Mouse (Mus musculus): ENCODE measurements around the gene Jade2. TPM values are rescaled to one million over a fixed set of nuclear protein-coding genes. Genes with fewer than 3 reads are reported as not detected.

Jade2 gene
- polyA plus RNA-seq, 1 experiment from 2014 or later = 1.6 TPM

GRCm38 (mm10) chr11:51852091-51852521 lies 5.3 kb downstream of the Jade2 start:
- no peaks in the 10 kb centered on the region for H3K9me3 ChIP-seq (replicated peaks; ENCODE audit: control insufficient read depth, low read length)
- H3K9ac ChIP-seq (ENCODE audit: low read length) = no peak overlapping the region
- no peaks in the 10 kb centered on the region for H3K36me3 ChIP-seq (ENCODE audit: control insufficient read depth, insufficient read depth)
- no peak overlapping the region for H3K27ac ChIP-seq (ENCODE audit: low read length)
- peaks cover 17% of the 10 kb centered on the region for H3K4me1 ChIP-seq (ENCODE audit: control insufficient read depth, insufficient read depth, low read length)
- H3K27me3 ChIP-seq (ENCODE audit: control insufficient read depth, insufficient read depth, low read length) = no peaks in the 10 kb centered on the region; the same call in 1 of the 2 replicates
- no peak overlapping the region for H3K4me3 ChIP-seq (ENCODE audit: low read length)
- ATAC-seq (replicated peaks; ENCODE audit: extremely low read depth, insufficient read depth, low FRiP score) = no peak
- H3K4me2 ChIP-seq (ENCODE audit: low read depth, low read length) = no peak overlapping the region
- WGBS = 76% methylated on average over 7 of the region's 7 CpGs

GRCm38 (mm10) chr11:51850741-51851330 lies 6.6 kb downstream of the Jade2 start:
- Histone ChIP-seq H3K27me3 (ENCODE audit: control insufficient read depth, insufficient read depth, low read length) (no peaks in the 10 kb centered on the region; the same call in 1 of the 2 replicates), H3K36me3 (ENCODE audit: control insufficient read depth, insufficient read depth) (no peaks in the 10 kb centered on the region), H3K4me1 (ENCODE audit: control insufficient read depth, insufficient read depth, low read length) (peaks cover 14% of the 10 kb centered on the region), H3K9me3 (replicated peaks; ENCODE audit: control insufficient read depth, low read length) (no peaks in the 10 kb centered on the region), H3K4me3 (ENCODE audit: low read length) (no peak overlapping the region), H3K4me2 (ENCODE audit: low read depth, low read length) (no peak overlapping the region), H3K9ac (ENCODE audit: low read length) (no peak overlapping the region), H3K27ac (ENCODE audit: low read length) (no peak overlapping the region)
- WGBS = 80% methylated on average over 11 of the region's 11 CpGs
- ATAC-seq (replicated peaks; ENCODE audit: extremely low read depth, insufficient read depth, low FRiP score) = no peak

GRCm38 (mm10) chr11:51848324-51848723 lies 9.1 kb downstream of the Jade2 start:
- no peak overlapping the region for H3K9ac ChIP-seq (ENCODE audit: low read length)
- no peak for ATAC-seq (replicated peaks; ENCODE audit: extremely low read depth, insufficient read depth, low FRiP score)
- no peaks in the 10 kb centered on the region for H3K9me3 ChIP-seq (replicated peaks; ENCODE audit: control insufficient read depth, low read length)
- no peak overlapping the region for H3K4me3 ChIP-seq (ENCODE audit: low read length)
- H3K4me2 ChIP-seq (ENCODE audit: low read depth, low read length) = no peak overlapping the region
- no peaks in the 10 kb centered on the region for H3K36me3 ChIP-seq (ENCODE audit: control insufficient read depth, insufficient read depth)
- H3K27ac ChIP-seq (ENCODE audit: low read length) = no peak overlapping the region
- WGBS = 76% methylated on average over 3 of the region's 3 CpGs
- H3K27me3 ChIP-seq (ENCODE audit: control insufficient read depth, insufficient read depth, low read length) = no peaks in the 10 kb centered on the region
- H3K4me1 ChIP-seq (ENCODE audit: control insufficient read depth, insufficient read depth, low read length) = 0 out of 2 replicates have a peak, but pooled peaks cover 7% of the 10 kb centered on the region

- no peaks in the 10 kb centered on the region for H3K9me3 ChIP-seq (replicated peaks; ENCODE audit: control insufficient read depth, low read length)
- no peak overlapping the region for H3K4me3 ChIP-seq (ENCODE audit: low read length)
- H3K36me3 ChIP-seq (ENCODE audit: control insufficient read depth, insufficient read depth) = no peaks in the 10 kb centered on the region
- 0 out of 2 replicates have a peak, but pooled peaks cover 7% of the 10 kb centered on the region for H3K4me1 ChIP-seq (ENCODE audit: control insufficient read depth, insufficient read depth, low read length)
- H3K27ac ChIP-seq (ENCODE audit: low read length) = no peak overlapping the region
- H3K27me3 ChIP-seq (ENCODE audit: control insufficient read depth, insufficient read depth, low read length) = no peaks in the 10 kb centered on the region
- no peak overlapping the region for H3K9ac ChIP-seq (ENCODE audit: low read length)
- WGBS = 88% methylated on average over 1 of the region's 1 CpGs
- no peak overlapping the region for H3K4me2 ChIP-seq (ENCODE audit: low read depth, low read length)
- no peak for ATAC-seq (replicated peaks; ENCODE audit: extremely low read depth, insufficient read depth, low FRiP score)
Observed at GRCm38 (mm10) chr11:51847902-51848301, 9.6 kb downstream of the Jade2 start.

- H3K27me3 ChIP-seq (ENCODE audit: control insufficient read depth, insufficient read depth, low read length) = no peaks in the 10 kb centered on the region
- H3K4me1 ChIP-seq (ENCODE audit: control insufficient read depth, insufficient read depth, low read length) = 0 out of 2 replicates have a peak, but pooled peaks cover 2% of the 10 kb centered on the region
- no peak for ATAC-seq (replicated peaks; ENCODE audit: extremely low read depth, insufficient read depth, low FRiP score)
- no peak overlapping the region for H3K9ac ChIP-seq (ENCODE audit: low read length)
- H3K27ac ChIP-seq (ENCODE audit: low read length) = no peak overlapping the region
- no peak overlapping the region for H3K4me3 ChIP-seq (ENCODE audit: low read length)
- no peaks in the 10 kb centered on the region for H3K9me3 ChIP-seq (replicated peaks; ENCODE audit: control insufficient read depth, low read length)
- no peaks in the 10 kb centered on the region for H3K36me3 ChIP-seq (ENCODE audit: control insufficient read depth, insufficient read depth)
- WGBS = 87% methylated on average over 16 of the region's 16 CpGs
- no peak overlapping the region for H3K4me2 ChIP-seq (ENCODE audit: low read depth, low read length)
Observed at GRCm38 (mm10) chr11:51845981-51846883, 11.2 kb downstream of the Jade2 start.

GRCm38 (mm10) chr11:51844529-51845098 lies 12.8 kb downstream of the Jade2 start:
- Histone ChIP-seq H3K27ac (ENCODE audit: low read length) (no peak overlapping the region), H3K27me3 (ENCODE audit: control insufficient read depth, insufficient read depth, low read length) (no peaks in the 10 kb centered on the region), H3K9me3 (replicated peaks; ENCODE audit: control insufficient read depth, low read length) (no peaks in the 10 kb centered on the region), H3K4me1 (ENCODE audit: control insufficient read depth, insufficient read depth, low read length) (peaks cover 2% of the 10 kb centered on the region; the same call in 1 of the 2 replicates), H3K4me2 (ENCODE audit: low read depth, low read length) (no peak overlapping the region), H3K36me3 (ENCODE audit: control insufficient read depth, insufficient read depth) (no peaks in the 10 kb centered on the region), H3K9ac (ENCODE audit: low read length) (no peak overlapping the region), H3K4me3 (ENCODE audit: low read length) (no peak overlapping the region)
- 48% methylated on average over 10 of the region's 10 CpGs for WGBS
- no peak for ATAC-seq (replicated peaks; ENCODE audit: extremely low read depth, insufficient read depth, low FRiP score)

- Histone ChIP-seq H3K27me3 (ENCODE audit: control insufficient read depth, insufficient read depth, low read length) (no peaks in the 10 kb centered on the region), H3K4me3 (ENCODE audit: low read length) (no peak overlapping the region), H3K4me2 (ENCODE audit: low read depth, low read length) (no peak overlapping the region), H3K9me3 (replicated peaks; ENCODE audit: control insufficient read depth, low read length) (no peaks in the 10 kb centered on the region), H3K9ac (ENCODE audit: low read length) (no peak overlapping the region), H3K36me3 (ENCODE audit: control insufficient read depth, insufficient read depth) (no peaks in the 10 kb centered on the region), H3K4me1 (ENCODE audit: control insufficient read depth, insufficient read depth, low read length) (peaks cover 2% of the 10 kb centered on the region; the same call in 1 of the 2 replicates), H3K27ac (ENCODE audit: low read length) (no peak overlapping the region)
- no peak for ATAC-seq (replicated peaks; ENCODE audit: extremely low read depth, insufficient read depth, low FRiP score)
Observed at GRCm38 (mm10) chr11:51843898-51844297, 13.6 kb downstream of the Jade2 start.

- Histone ChIP-seq H3K36me3 (ENCODE audit: control insufficient read depth, insufficient read depth) (no peaks in the 10 kb centered on the region), H3K27me3 (ENCODE audit: control insufficient read depth, insufficient read depth, low read length) (no peaks in the 10 kb centered on the region), H3K4me2 (ENCODE audit: low read depth, low read length) (no peak overlapping the region), H3K4me3 (ENCODE audit: low read length) (no peak overlapping the region), H3K9ac (ENCODE audit: low read length) (no peak overlapping the region), H3K9me3 (replicated peaks; ENCODE audit: control insufficient read depth, low read length) (no peaks in the 10 kb centered on the region), H3K4me1 (ENCODE audit: control insufficient read depth, insufficient read depth, low read length) (peaks cover 2% of the 10 kb centered on the region; the same call in 1 of the 2 replicates), H3K27ac (ENCODE audit: low read length) (no peak overlapping the region)
- 86% methylated on average over 4 of the region's 4 CpGs for WGBS
- ATAC-seq (replicated peaks; ENCODE audit: extremely low read depth, insufficient read depth, low FRiP score) = no peak
Observed at GRCm38 (mm10) chr11:51843168-51843567, 14.3 kb downstream of the Jade2 start.

GRCm38 (mm10) chr11:51841149-51841548 lies 16.3 kb downstream of the Jade2 start:
- peaks cover 2% of the 10 kb centered on the region; the same call in 1 of the 2 replicates for H3K4me1 ChIP-seq (ENCODE audit: control insufficient read depth, insufficient read depth, low read length)
- 51% methylated on average over 9 of the region's 9 CpGs for WGBS
- no peaks in the 10 kb centered on the region for H3K36me3 ChIP-seq (ENCODE audit: control insufficient read depth, insufficient read depth)
- no peak overlapping the region for H3K9ac ChIP-seq (ENCODE audit: low read length)
- no peaks in the 10 kb centered on the region for H3K9me3 ChIP-seq (replicated peaks; ENCODE audit: control insufficient read depth, low read length)
- no peaks in the 10 kb centered on the region for H3K27me3 ChIP-seq (ENCODE audit: control insufficient read depth, insufficient read depth, low read length)
- ATAC-seq (replicated peaks; ENCODE audit: extremely low read depth, insufficient read depth, low FRiP score) = no peak
- no peak overlapping the region for H3K27ac ChIP-seq (ENCODE audit: low read length)
- no peak overlapping the region for H3K4me2 ChIP-seq (ENCODE audit: low read depth, low read length)
- no peak overlapping the region for H3K4me3 ChIP-seq (ENCODE audit: low read length)
